Mouse (Mus musculus) limb, embryonic 12.5 days (tissue): ENCODE measurements at regions not wholly inside any gene's neighbourhood (a gene's known extent, or its start where the extent isn't known, plus 50 kb on each side); places are given as distances from the start of the nearest gene placed in this dataset.

Experiments
- ATAC-seq: fragments of 200-750 bp; cut with Nextera tagmentation; 2 replicates; pipeline ENCODE4 v1.8.0; 2017; ENCODE audit warnings: low read depth, moderate TSS enrichment; ENCODE audit not compliant: insufficient number of reproducible peaks, insufficient read depth, low FRiP score, low TSS enrichment
- H3K27ac ChIP-seq: fragments of 300-500 bp; sonication (generic); 2 replicates; pipeline ENCODE4 v1.5.1; 2016; ENCODE audit warnings: mild to moderate bottlenecking, moderate library complexity
- H3K27me3 ChIP-seq: fragments of 300-500 bp; sonication (generic); 2 replicates; pipeline ENCODE4 v1.6.1; 2016; ENCODE audit warnings: mild to moderate bottlenecking, moderate library complexity
- H3K36me3 ChIP-seq: fragments of 300-500 bp; sonication (generic); 2 replicates; pipeline ENCODE4 v1.6.1; 2016; ENCODE audit warnings: mild to moderate bottlenecking, moderate library complexity
- H3K4me1 ChIP-seq: fragments of 300-500 bp; sonication (generic); replicated peaks from 2 replicates; pipeline ENCODE4 v1.6.1; 2016
- H3K4me2 ChIP-seq: fragments of 300-500 bp; sonication (generic); 2 replicates; pipeline ENCODE4 v1.6.1; 2016; ENCODE audit warnings: mild to moderate bottlenecking, moderate library complexity
- H3K4me3 ChIP-seq: fragments of 300-500 bp; sonication (generic); replicated peaks from 2 replicates; pipeline ENCODE4 v1.5.1; 2016; ENCODE audit warnings: mild to moderate bottlenecking
- H3K9ac ChIP-seq: fragments of 300-500 bp; sonication (generic); replicated peaks from 2 replicates; pipeline ENCODE4 v1.6.1; 2016; ENCODE audit warnings: mild to moderate bottlenecking, moderate library complexity
- H3K9me3 ChIP-seq: fragments of 300-500 bp; sonication (generic); 2 replicates; pipeline ENCODE4 v1.6.1; 2016; ENCODE audit warnings: mild to moderate bottlenecking, moderate library complexity
- WGBS: fragments of 180-500 bp; shearing (Covaris S2); methylation state at CpG from one replicate; pipeline ENCODE4 v1.1.7; 2016; 5-methylcytosine and 5-hydroxymethylcytosine counted together

DNA sequence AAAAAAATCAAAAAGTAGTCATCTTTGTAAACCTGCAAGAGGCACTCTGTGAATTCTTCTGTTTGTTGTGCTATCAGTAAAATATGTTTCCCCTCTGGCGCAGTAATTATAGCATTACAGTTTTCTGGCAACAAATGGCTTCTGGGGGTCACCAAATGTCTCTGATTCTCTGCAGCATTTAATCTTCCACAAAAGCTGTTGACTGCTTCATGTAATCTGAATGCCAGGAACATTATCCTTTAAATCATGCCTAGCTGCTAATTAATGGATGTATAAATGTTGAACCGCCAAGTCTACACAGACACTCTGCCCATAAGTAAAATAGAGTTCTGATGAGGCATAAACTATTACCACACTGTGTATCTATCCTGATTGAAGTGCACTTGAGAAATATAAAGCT is 421.2 kb upstream of the Manea start:
- WGBS, result 84% methylated on average over 2 of the region's 2 CpGs

GRCm38 (mm10) chr4:26766235-26767228 is 419.8 kb upstream of the Manea start:
- ATAC-seq, result no peak
- no peak overlapping the region for H3K9ac ChIP-seq
- H3K4me2 ChIP-seq, result no peak overlapping the region
- H3K27me3 ChIP-seq, result no peaks in the 10 kb centered on the region
- no peaks in the 10 kb centered on the region for H3K4me1 ChIP-seq
- H3K36me3 ChIP-seq, result no peaks in the 10 kb centered on the region
- no peaks in the 10 kb centered on the region for H3K9me3 ChIP-seq
- H3K4me3 ChIP-seq, result no peak overlapping the region
- no peak overlapping the region for H3K27ac ChIP-seq
- WGBS, result 61% methylated on average over 16 of the region's 16 CpGs

More for the DNA sequence above, 421.2 kb upstream of the Manea start:
- H3K9ac ChIP-seq, result no peak overlapping the region
- H3K27me3 ChIP-seq, result no peaks in the 10 kb centered on the region
- H3K4me2 ChIP-seq, result no peak overlapping the region
- no peaks in the 10 kb centered on the region for H3K36me3 ChIP-seq
- no peak for ATAC-seq
- H3K4me1 ChIP-seq, result no peaks in the 10 kb centered on the region
- no peak overlapping the region for H3K4me3 ChIP-seq
- no peak overlapping the region for H3K27ac ChIP-seq
- H3K9me3 ChIP-seq, result no peaks in the 10 kb centered on the region

GRCm38 (mm10) chr4:26740815-26741214 is 394.1 kb upstream of the Manea start:
- H3K4me3 ChIP-seq, result no peak overlapping the region
- no peaks in the 10 kb centered on the region for H3K4me1 ChIP-seq
- 87% methylated on average over 3 of the region's 3 CpGs for WGBS
- ATAC-seq, result no peak
- no peak overlapping the region for H3K4me2 ChIP-seq
- no peak overlapping the region for H3K9ac ChIP-seq
- H3K27me3 ChIP-seq, result no peaks in the 10 kb centered on the region
- H3K9me3 ChIP-seq, result no peaks in the 10 kb centered on the region
- H3K27ac ChIP-seq, result no peak overlapping the region
- H3K36me3 ChIP-seq, result no peaks in the 10 kb centered on the region

GRCm38 (mm10) chr4:26736381-26736780 is 389.7 kb upstream of the Manea start:
- H3K4me1 ChIP-seq, result no peaks in the 10 kb centered on the region
- H3K4me2 ChIP-seq, result no peak overlapping the region
- no peak overlapping the region for H3K9ac ChIP-seq
- no peaks in the 10 kb centered on the region for H3K9me3 ChIP-seq
- 92% methylated on average over 3 of the region's 3 CpGs for WGBS
- H3K27me3 ChIP-seq, result no peaks in the 10 kb centered on the region
- no peak for ATAC-seq
- H3K4me3 ChIP-seq, result no peak overlapping the region
- no peaks in the 10 kb centered on the region for H3K36me3 ChIP-seq
- H3K27ac ChIP-seq, result no peak overlapping the region

GRCm38 (mm10) chr4:26714437-26714836 is 367.7 kb upstream of the Manea start:
- Histone ChIP-seq H3K36me3 (no peaks in the 10 kb centered on the region), H3K9ac (no peak overlapping the region), H3K27me3 (no peaks in the 10 kb centered on the region), H3K4me2 (no peak overlapping the region), H3K27ac (no peak overlapping the region), H3K4me1 (no peaks in the 10 kb centered on the region), H3K9me3 (no peaks in the 10 kb centered on the region), H3K4me3 (no peak overlapping the region)
- ATAC-seq, result no peak
- 74% methylated on average over 3 of the region's 3 CpGs for WGBS

DNA sequence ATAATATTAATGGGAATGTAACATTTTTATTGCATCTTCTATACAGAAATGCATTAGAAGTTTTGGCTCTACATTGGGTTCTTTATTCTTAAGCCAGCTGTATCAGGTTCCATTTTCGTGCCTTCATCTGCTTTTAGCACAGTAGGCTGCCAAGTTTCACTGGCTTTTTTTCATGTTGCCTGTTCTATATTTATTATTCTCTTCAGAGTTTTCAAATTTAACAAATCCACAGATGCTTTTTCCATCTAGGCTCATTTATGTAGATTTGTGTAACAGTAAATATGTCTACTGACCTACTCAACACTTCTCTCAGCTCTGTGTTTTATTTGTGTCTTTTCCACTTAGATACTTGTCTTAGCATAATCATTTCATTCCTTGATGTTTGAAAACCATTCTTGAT is 363.3 kb upstream of the Manea start:
- no peaks in the 10 kb centered on the region for H3K27me3 ChIP-seq
- H3K27ac ChIP-seq, result no peak overlapping the region
- ATAC-seq, result no peak
- H3K4me2 ChIP-seq, result no peak overlapping the region
- H3K9me3 ChIP-seq, result no peaks in the 10 kb centered on the region
- H3K36me3 ChIP-seq, result no peaks in the 10 kb centered on the region
- H3K4me3 ChIP-seq, result no peak overlapping the region
- H3K4me1 ChIP-seq, result no peaks in the 10 kb centered on the region
- H3K9ac ChIP-seq, result no peak overlapping the region
- WGBS, result 76% methylated on average over 1 of the region's 1 CpGs

DNA sequence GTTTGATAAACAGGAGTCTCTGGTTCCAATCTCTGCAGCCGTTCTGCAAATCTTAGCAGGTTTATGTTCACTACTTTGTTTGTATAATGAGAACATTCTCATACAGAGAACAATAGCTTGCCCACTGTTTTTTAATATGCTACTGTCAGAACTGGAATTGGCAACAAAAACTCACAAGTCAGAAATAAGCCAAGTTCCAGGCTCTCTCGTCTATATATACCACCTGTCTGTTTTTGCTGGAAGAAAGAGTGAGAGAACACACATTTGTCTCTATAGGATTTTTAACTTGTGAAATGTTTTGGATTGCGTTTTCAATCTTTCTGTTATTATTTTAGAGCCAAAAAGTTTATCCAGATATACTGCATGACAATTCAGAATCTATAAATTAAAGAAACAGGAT is 349.3 kb upstream of the Manea start:
- Histone ChIP-seq H3K4me2 (no peak overlapping the region), H3K4me3 (no peak overlapping the region), H3K36me3 (no peaks in the 10 kb centered on the region), H3K9me3 (no peaks in the 10 kb centered on the region), H3K9ac (no peak overlapping the region), H3K27me3 (no peaks in the 10 kb centered on the region), H3K27ac (no peak overlapping the region), H3K4me1 (no peaks in the 10 kb centered on the region)
- no peak for ATAC-seq
- 70% methylated on average over 3 of the region's 3 CpGs for WGBS
